Mouse (Mus musculus): Measurements from ENCODE around the gene Serpini1. TPM values are rescaled to one million over a fixed set of nuclear protein-coding genes. Genes with fewer than 3 reads are reported as not detected.

Gene Serpini1
- 11.3 and 13.2 TPM in 2 replicates for polyA plus RNA-seq (2016; fragmentation: Nextera tagmentation; extraction: Ambion mirVana)

DNA sequence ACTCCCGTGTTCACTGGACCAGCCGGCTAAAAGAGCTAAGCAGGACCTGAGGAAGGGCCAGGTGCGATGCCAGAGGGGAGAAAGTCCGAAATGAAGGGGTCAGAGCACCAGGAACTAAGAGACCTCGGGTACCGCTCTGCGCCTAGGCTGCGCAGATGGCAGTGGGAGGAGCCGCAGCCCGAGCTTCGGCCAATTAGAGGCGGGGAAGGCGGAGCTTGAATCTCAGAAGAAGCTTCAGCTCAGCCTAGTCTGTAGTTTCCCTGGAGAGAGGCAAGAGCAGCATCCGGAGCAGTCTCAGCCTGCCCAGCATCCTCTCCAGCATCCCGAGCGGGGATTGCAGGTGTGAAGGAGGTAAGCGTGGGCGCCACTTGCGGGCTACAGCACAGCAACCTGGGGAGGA, at the start of gene Serpini1:
Serpini1 (plus strand) TSS at position 256 of the 400 bp plus-strand sequence.
- peak within 1 kb of the TSS; percentile 90 for H3K4me3 ChIP-seq
- H3K4me1 ChIP-seq = peaks cover 8% of the 10 kb centered on the region
- H3K9ac ChIP-seq = peak within 1 kb of the TSS; percentile 92
- H3K4me2 ChIP-seq (replicated peaks) = peak within 1 kb of the TSS; percentile 81
- peak within 1 kb of the TSS; percentile 75 for H3K27ac ChIP-seq
- WGBS = under 1% methylated on average over 19 of the region's 19 CpGs
- ATAC-seq (ENCODE audit: insufficient number of reproducible peaks, insufficient read depth, low FRiP score, low TSS enrichment) = peak; percentile 96
- no peaks in the 10 kb centered on the region for H3K27me3 ChIP-seq
- H3K36me3 ChIP-seq = no peaks in the 10 kb centered on the region
- H3K9me3 ChIP-seq = no peaks in the 10 kb centered on the region

DNA sequence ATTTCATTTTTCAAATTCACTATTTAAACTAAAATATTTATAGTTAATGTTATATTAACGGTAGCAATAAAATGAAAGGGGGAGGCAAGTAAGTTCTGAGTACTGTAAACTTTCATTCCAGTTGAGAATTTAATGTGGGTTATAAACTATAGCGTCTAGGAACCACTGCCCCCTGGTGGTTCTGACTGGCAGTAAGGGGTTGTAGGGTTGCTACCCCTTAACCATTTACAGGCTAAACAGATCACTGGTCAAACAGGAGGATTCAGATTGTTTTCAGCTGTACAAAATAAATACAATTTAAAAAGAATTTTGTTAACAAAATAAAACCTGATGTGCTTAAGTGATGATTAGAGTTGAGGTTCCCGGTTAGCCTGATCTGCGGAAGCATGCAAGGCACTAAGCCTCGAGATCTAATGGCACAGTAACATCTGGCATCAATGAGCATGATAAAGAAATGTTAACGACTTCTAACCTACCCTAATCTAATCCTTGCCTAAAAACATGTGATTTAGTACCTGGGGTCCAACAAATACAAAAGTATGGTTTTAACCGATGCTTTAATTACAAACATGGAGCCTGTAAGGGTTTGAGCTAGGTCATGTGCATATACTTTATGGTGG, 39.6 kb upstream of the Serpini1 start:
- ATAC-seq (ENCODE audit: insufficient number of reproducible peaks, insufficient read depth, low FRiP score, low TSS enrichment) = no peak
- no peak overlapping the region for H3K27ac ChIP-seq
- peaks cover 16% of the 10 kb centered on the region for H3K36me3 ChIP-seq
- H3K4me3 ChIP-seq = no peak overlapping the region
- H3K4me1 ChIP-seq = no peaks in the 10 kb centered on the region
- H3K9ac ChIP-seq = no peak overlapping the region
- WGBS = 42% methylated on average over 7 of the region's 7 CpGs
- no peak overlapping the region for H3K4me2 ChIP-seq (replicated peaks)
- H3K9me3 ChIP-seq = no peaks in the 10 kb centered on the region
- H3K27me3 ChIP-seq = no peaks in the 10 kb centered on the region

DNA sequence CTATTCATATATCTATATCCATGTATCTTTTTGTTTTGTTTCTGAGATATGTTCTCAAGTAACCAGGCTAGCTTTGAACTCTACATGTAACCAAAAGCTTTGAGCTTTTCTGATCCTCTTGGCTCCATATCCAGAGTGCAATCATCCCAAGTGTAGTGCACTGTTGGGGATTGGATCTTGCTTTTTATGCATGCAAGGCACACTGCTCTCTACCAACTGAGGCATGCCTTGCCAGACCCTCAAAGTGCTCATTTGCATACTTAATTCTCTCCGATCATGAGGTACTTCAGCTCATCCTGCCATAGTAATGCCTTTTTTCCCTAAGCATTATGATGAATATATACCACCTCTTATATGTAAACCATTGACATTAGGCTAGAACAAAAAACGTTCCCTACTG, 36.0 kb upstream of the Serpini1 start:
- no peak for ATAC-seq (ENCODE audit: insufficient number of reproducible peaks, insufficient read depth, low FRiP score, low TSS enrichment)
- 87% methylated on average over 2 of the region's 2 CpGs for WGBS
- no peaks in the 10 kb centered on the region for H3K9me3 ChIP-seq
- H3K4me1 ChIP-seq = no peaks in the 10 kb centered on the region
- H3K9ac ChIP-seq = no peak overlapping the region
- peaks cover 21% of the 10 kb centered on the region for H3K36me3 ChIP-seq
- H3K27me3 ChIP-seq = no peaks in the 10 kb centered on the region
- no peak overlapping the region for H3K27ac ChIP-seq
- H3K4me2 ChIP-seq (replicated peaks) = no peak overlapping the region
- no peak overlapping the region for H3K4me3 ChIP-seq

DNA sequence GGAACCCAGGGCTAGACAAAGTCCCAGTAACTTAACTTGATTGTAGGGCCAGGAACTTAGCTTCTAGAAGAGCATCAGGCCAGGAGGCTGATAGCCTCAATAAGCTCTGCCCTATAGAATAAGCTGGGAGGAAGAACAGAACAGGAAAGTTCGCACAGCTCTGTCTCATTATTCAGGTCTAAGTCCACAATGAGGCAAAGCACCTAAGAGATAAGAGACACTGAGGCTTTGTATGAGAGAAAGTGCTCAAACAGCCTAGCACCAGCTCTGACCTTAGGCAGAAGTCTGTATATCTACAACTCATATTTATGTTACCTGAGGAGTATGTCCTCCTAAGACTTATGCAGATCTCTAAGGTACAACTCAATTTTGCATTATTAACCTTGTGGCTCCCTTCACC, 34.8 kb upstream of the Serpini1 start:
- no peaks in the 10 kb centered on the region for H3K9me3 ChIP-seq
- H3K27ac ChIP-seq = no peak overlapping the region
- H3K4me2 ChIP-seq (replicated peaks) = no peak overlapping the region
- no peaks in the 10 kb centered on the region for H3K4me1 ChIP-seq
- no peak overlapping the region for H3K4me3 ChIP-seq
- peaks cover 25% of the 10 kb centered on the region for H3K36me3 ChIP-seq
- ATAC-seq (ENCODE audit: insufficient number of reproducible peaks, insufficient read depth, low FRiP score, low TSS enrichment) = no peak
- WGBS = 89% methylated on average over 1 of the region's 1 CpGs
- H3K9ac ChIP-seq = no peak overlapping the region
- no peaks in the 10 kb centered on the region for H3K27me3 ChIP-seq

DNA sequence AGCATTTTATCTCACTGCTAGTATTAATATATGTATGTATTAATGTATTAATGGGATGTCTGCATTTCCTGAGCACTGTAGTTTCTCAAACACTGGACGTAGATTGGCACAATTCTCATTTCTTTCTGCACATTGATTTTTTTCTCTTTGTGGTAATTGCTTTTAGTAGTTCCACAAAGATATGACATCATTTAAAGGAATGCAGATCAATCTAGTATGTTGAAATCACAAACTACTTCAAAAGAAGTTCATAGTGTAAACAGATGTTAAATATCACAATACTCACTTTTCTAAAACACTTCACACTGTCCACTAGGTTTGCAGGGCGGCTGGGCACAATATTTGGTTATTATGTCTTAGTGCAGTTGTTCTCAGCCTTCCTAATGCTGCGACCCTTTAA, 26.3 kb upstream of the Serpini1 start:
- 80% methylated on average over 3 of the region's 3 CpGs for WGBS
- Histone ChIP-seq H3K27ac (no peak overlapping the region), H3K36me3 (peaks cover 11% of the 10 kb centered on the region), H3K4me1 (no peaks in the 10 kb centered on the region), H3K9me3 (no peaks in the 10 kb centered on the region), H3K9ac (no peak overlapping the region), H3K27me3 (no peaks in the 10 kb centered on the region), H3K4me2 (replicated peaks) (no peak overlapping the region), H3K4me3 (no peak overlapping the region)
- ATAC-seq (ENCODE audit: insufficient number of reproducible peaks, insufficient read depth, low FRiP score, low TSS enrichment) = no peak

DNA sequence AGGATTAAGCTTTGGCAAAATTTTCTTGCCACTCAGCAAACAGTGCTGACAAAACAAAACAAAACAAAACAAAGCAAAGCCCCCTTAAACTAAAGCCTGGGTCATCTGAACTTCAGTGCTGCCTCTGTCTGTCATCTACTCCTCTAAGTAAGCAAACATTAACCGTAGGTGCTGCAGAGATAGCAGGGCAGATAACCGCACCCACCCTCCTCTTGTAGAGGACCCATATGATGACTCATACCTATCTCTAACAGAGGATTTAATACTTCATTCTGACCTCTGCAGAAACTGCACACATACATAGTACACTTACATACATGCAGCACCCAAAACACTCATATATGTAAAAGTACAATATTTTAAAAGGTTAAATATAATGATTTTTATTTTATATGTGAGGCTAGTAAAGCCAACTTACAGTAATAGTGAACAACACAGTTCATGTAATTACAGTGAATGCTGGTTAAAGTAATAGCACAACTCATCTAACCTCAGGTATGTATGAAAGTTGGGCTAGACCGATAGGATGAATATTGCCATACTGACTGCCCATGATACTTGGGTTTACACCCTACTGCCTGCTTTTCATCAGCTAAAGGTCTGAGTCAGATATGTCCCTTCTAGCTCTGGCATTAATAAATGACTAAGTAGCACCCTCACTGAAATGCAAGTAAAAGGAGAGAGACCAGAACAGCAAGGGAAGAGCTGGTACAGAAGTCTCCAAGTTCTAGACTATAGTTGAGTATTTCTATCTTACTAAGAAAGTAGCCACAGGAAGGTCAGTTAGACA, 23.1 kb upstream of the Serpini1 start:
- Histone ChIP-seq H3K9ac (no peak overlapping the region), H3K36me3 (peaks cover 6% of the 10 kb centered on the region), H3K27ac (no peak overlapping the region), H3K9me3 (no peaks in the 10 kb centered on the region), H3K4me2 (replicated peaks) (no peak overlapping the region), H3K4me1 (no peaks in the 10 kb centered on the region), H3K4me3 (no peak overlapping the region), H3K27me3 (no peaks in the 10 kb centered on the region)
- 77% methylated on average over 3 of the region's 3 CpGs for WGBS
- ATAC-seq (ENCODE audit: insufficient number of reproducible peaks, insufficient read depth, low FRiP score, low TSS enrichment) = no peak

DNA sequence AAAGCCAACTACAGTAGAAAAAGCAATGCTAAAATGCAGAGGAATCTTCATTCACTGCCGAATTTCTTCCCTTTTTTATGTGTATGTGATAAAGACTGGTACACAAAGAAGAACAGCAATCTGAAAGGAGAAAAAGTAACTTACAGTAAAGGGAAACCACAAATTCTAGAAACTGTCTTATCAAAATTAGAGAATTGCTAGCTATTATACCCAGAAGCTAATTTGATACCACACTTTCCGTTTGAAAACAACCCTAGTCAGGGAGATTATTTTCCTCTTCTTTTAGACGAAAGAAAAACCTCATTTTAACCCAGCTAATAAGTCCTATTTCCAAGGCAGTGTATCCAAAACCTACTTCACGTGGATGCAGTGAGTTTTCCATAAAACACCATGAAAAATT, 16.1 kb upstream of the Serpini1 start:
- no peak for ATAC-seq (ENCODE audit: insufficient number of reproducible peaks, insufficient read depth, low FRiP score, low TSS enrichment)
- H3K4me1 ChIP-seq = no peaks in the 10 kb centered on the region
- H3K9me3 ChIP-seq = no peaks in the 10 kb centered on the region
- H3K36me3 ChIP-seq = peaks cover 6% of the 10 kb centered on the region
- no peak overlapping the region for H3K4me3 ChIP-seq
- H3K27me3 ChIP-seq = no peaks in the 10 kb centered on the region
- no peak overlapping the region for H3K4me2 ChIP-seq (replicated peaks)
- WGBS = 90% methylated on average over 4 of the region's 4 CpGs
- no peak overlapping the region for H3K9ac ChIP-seq
- no peak overlapping the region for H3K27ac ChIP-seq

DNA sequence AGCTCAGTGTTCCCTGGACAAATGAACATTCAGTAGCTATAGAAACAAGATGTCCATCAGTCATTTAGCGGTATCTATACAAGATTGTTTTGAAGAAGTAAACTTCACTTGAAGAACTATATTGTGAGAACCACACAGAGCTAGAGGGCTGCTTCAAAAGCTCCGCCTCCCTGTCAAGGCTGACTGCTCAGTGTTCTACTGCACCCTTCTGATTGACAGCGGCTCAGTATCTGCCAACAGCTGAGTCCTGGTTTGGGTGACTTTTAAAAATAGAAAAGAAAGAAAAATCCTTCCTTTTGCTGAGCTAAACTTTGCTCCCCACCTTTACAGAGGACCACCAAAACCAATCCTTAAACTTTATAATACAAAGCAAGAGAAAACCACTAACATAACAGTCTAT, 14.5 kb upstream of the Serpini1 start:
- no peak overlapping the region for H3K4me2 ChIP-seq (replicated peaks)
- WGBS = 82% methylated on average over 3 of the region's 3 CpGs
- no peaks in the 10 kb centered on the region for H3K4me1 ChIP-seq
- no peak overlapping the region for H3K9ac ChIP-seq
- H3K4me3 ChIP-seq = no peak overlapping the region
- ATAC-seq (ENCODE audit: insufficient number of reproducible peaks, insufficient read depth, low FRiP score, low TSS enrichment) = no peak
- H3K27ac ChIP-seq = no peak overlapping the region
- no peaks in the 10 kb centered on the region for H3K27me3 ChIP-seq
- no peaks in the 10 kb centered on the region for H3K9me3 ChIP-seq
- no peaks in the 10 kb centered on the region for H3K36me3 ChIP-seq

DNA sequence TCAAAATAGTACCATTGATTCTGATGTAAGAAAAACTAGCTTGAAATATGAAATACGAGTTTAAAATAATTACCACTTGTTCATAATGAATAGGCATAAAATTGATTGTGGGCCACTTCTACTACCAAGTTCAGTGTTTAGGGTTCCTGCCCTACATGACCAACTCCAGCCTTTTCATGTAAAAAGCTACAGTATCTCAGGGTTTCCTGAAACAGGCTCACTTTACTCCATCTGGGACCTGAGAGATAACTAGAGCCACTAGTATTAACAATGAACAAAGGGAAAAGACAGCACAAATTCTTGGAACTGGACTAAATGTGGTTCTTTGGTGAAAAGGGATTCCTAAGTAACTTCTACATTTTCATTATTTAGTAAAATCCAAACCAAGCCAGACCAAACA, 13.1 kb upstream of the Serpini1 start:
- H3K4me2 ChIP-seq (replicated peaks) = no peak overlapping the region
- ATAC-seq (ENCODE audit: insufficient number of reproducible peaks, insufficient read depth, low FRiP score, low TSS enrichment) = no peak
- H3K4me3 ChIP-seq = no peak overlapping the region
- no peak overlapping the region for H3K27ac ChIP-seq
- no peaks in the 10 kb centered on the region for H3K36me3 ChIP-seq
- H3K4me1 ChIP-seq = no peaks in the 10 kb centered on the region
- H3K9me3 ChIP-seq = no peaks in the 10 kb centered on the region
- WGBS = 86% methylated on average over 1 of the region's 1 CpGs
- H3K9ac ChIP-seq = no peak overlapping the region
- no peaks in the 10 kb centered on the region for H3K27me3 ChIP-seq

DNA sequence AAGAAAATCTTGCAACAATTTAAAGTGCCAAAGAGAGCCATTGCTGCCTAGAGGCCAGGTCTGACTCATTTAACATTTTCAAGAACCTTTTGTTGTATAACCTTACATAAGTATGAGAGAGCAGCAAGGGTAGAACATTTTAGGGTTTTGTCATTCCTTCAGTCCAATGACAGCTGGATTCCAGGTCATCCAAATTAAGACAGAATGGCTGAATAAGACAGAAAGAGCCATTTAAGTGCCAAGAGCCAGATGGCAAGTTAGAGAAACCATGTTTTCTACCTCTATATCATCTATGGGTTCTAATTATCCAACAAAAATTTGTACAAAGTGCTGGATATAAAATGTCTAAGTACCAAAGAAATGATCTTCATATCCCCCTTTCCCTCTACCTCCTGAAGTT, 6.1 kb upstream of the Serpini1 start:
- Histone ChIP-seq H3K4me1 (peaks cover 4% of the 10 kb centered on the region), H3K27ac (no peak overlapping the region), H3K4me2 (replicated peaks) (no peak overlapping the region), H3K9me3 (no peaks in the 10 kb centered on the region), H3K27me3 (no peaks in the 10 kb centered on the region), H3K9ac (no peak overlapping the region), H3K4me3 (no peak overlapping the region), H3K36me3 (no peaks in the 10 kb centered on the region)
- no peak for ATAC-seq (ENCODE audit: insufficient number of reproducible peaks, insufficient read depth, low FRiP score, low TSS enrichment)

DNA sequence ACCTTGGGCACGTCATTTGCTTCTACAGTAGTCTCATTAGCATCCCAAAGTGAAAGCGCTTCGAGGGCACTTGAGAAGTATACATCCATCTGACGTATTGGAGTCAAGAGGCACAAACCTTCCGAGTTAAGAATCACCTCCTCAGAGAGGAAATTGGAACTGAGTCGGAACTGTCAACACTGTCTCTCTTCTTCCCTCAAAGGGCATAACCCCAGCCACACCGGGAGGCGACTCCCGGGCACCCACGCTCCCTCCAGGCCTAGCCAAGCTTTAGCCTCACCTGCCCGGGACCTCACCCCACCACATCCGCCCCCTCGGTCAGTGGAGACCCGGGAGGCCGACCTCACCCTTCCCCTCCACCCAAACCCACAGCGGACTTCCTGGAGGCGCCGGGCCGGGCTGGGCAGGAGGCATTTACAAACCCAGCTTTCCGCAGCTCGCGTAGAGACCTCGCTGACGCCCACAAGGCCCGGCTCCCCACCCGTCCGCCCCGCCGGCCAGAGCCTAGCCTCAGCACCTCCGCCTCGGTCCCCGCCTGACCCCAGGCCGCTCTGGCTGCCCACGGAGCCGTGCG, 1.1 kb upstream of the Serpini1 start:
- Histone ChIP-seq H3K4me2 (replicated peaks) (peak overlapping the region; percentile 81), H3K4me1 (peaks cover 8% of the 10 kb centered on the region), H3K4me3 (peak overlapping the region; percentile 90), H3K9ac (peak overlapping the region; percentile 92), H3K27me3 (no peaks in the 10 kb centered on the region), H3K36me3 (no peaks in the 10 kb centered on the region), H3K27ac (peak overlapping the region; percentile 75), H3K9me3 (no peaks in the 10 kb centered on the region)
- no peak; the same call in 1 of the 2 replicates for ATAC-seq (ENCODE audit: insufficient number of reproducible peaks, insufficient read depth, low FRiP score, low TSS enrichment)
- WGBS = under 1% methylated on average over 36 of the region's 36 CpGs

DNA sequence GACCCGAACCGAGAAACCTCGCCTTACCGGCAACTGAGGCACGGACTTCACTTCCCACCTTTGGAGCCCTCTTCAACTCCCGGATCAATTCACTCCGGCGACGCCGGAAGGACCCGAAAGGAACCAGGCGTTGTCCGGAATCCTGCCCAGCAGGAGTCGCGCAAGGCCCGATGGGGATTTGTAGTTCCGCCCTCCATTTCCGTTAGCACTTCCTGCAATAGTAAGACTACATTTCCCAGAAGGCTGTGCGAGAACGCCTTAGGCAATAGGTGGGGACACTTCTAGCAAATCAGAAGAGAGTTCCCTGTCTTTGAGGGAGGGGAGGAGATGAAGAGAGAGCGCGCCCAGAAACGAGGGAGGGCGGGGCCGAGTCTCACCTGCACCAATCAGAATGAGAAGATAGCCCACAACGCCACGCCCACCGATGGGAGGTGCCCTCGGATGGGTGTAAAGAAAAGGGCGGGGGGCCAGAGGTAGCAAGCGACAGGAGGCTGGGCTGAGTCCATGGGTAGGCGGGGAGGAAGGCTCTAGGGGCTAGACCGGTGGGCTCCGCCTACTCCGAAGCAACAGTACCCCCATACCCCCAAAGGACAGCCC, 554 bp upstream of the Serpini1 start, which contains the start of gene Pdcd10:
Pdcd10 (minus strand) TSS at position 162 of the 597 bp plus-strand sequence.
- H3K27ac ChIP-seq = peak within 1 kb of the TSS; percentile 75
- ATAC-seq (ENCODE audit: insufficient number of reproducible peaks, insufficient read depth, low FRiP score, low TSS enrichment) = peak; percentile 99
- H3K36me3 ChIP-seq = no peaks in the 10 kb centered on the region
- under 1% methylated on average over 35 of the region's 35 CpGs for WGBS
- peaks cover 8% of the 10 kb centered on the region for H3K4me1 ChIP-seq
- H3K9me3 ChIP-seq = no peaks in the 10 kb centered on the region
- peak within 1 kb of the TSS; percentile 81 for H3K4me2 ChIP-seq (replicated peaks)
- H3K27me3 ChIP-seq = no peaks in the 10 kb centered on the region
- H3K4me3 ChIP-seq = peak within 1 kb of the TSS; percentile 90
- peak within 1 kb of the TSS; percentile 92 for H3K9ac ChIP-seq
